Mouse (Mus musculus) ES-Bruce4 (cell line): ENCODE data around the gene Podxl2.

ENCODE experiments used
- CTCF ChIP-seq: IDR thresholded peaks from one replicate; pipeline ENCODE4 v1.8.1; 2011; ENCODE audit warnings: low read depth, low read length
- EP300 ChIP-seq: IDR thresholded peaks from 2 replicates; pipeline ENCODE4 v1.6.1; 2011; ENCODE audit warnings: low read depth, low read length; ENCODE audit not compliant: insufficient read depth

DNA sequence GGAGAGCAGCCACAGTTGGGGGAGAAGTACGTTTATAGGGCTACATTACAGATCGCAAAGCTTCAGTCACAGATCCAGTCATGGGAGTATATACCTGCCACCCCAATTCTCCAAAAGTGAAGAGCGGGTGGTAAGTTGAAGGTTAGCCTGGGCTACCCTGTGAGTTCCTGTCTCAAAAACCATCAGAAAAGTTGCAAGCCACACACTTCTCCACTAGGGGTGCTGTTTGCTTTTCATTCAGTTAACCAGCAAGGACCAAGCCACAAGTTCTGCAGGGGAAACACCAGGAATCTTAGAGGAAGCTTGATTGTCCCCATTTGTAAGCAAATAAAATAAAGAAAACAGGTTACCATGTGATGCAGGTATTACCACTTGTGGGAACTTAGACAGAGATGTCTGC, 62.0 kb downstream of the Podxl2 start:
- TF ChIP-seq CTCF (peak; percentile 3), EP300 (no peak)
